Mouse (Mus musculus) megakaryocyte, embryonic 14.5 days (primary cell): ENCODE data around the gene Tnfsf10.

Experiments used
- FLI1 ChIP-seq: IDR thresholded peaks from 2 replicates; pipeline ENCODE4 v1.6.1; 2012; ENCODE audit warnings: low read length, inconsistent platforms, mixed read lengths
- GATA1 ChIP-seq: IDR thresholded peaks from 3 replicates; pipeline ENCODE4 v1.6.1; 2012; ENCODE audit warnings: mixed read lengths, low read length, inconsistent platforms, borderline replicate concordance

DNA sequence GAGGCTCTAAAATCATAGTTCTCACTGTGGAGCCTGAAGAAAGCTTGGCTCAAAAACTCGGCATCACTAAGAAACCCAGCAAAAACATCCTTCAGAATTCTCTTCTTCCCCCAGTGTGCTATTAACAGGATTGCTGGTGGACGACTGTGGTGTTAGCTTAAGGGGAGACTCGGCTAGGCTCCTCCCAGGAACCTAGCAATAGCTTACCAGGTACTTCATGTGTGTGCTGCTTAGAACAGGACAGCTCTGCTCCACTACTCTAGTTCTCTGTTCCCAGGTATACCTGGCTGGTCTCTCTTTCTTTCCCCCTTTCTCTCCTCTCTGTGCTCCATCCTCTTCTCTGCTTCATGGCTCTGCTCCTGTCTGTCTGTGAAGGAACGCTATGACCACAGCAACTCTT is 48.9 kb upstream of the Tnfsf10 start:
- no peak for TF ChIP-seq GATA1
- no peak for TF ChIP-seq FLI1
